Mouse (Mus musculus) heart, adult 2 months (tissue): ENCODE results near the gene Bsx.

Experiments used
- CTCF ChIP-seq: fragments of 200-600 bp; IDR thresholded peaks from 2 replicates; pipeline ENCODE4 v1.8.1; 2022; ENCODE audit warnings: antibody characterized with exemption, mild to moderate bottlenecking, moderate library complexity
- EP300 ChIP-seq: fragments of 200-500 bp; IDR thresholded peaks from 2 replicates; pipeline ENCODE4 v1.6.1; 2011; ENCODE audit warnings: low read depth, low read length, control low read depth; ENCODE audit not compliant: insufficient read depth
- POLR2A ChIP-seq: fragments of 200-500 bp; IDR thresholded peaks from 2 replicates; pipeline ENCODE4 v1.6.1; 2011; ENCODE audit warnings: mild to moderate bottlenecking, low read depth, low read length, control low read depth; ENCODE audit not compliant: insufficient read depth

GRCm38 (mm10) chr9:40851515-40851914 is 22.4 kb upstream of the Bsx start:
- TF ChIP-seq EP300 (no peak), POLR2A (no peak), CTCF (no peak)
